Mouse (Mus musculus): ENCODE measurements at regions not wholly inside any gene's neighbourhood (a gene's known extent, or its start where the extent isn't known, plus 50 kb on each side); places are given as distances from the start of the nearest gene placed in this dataset.

DNA sequence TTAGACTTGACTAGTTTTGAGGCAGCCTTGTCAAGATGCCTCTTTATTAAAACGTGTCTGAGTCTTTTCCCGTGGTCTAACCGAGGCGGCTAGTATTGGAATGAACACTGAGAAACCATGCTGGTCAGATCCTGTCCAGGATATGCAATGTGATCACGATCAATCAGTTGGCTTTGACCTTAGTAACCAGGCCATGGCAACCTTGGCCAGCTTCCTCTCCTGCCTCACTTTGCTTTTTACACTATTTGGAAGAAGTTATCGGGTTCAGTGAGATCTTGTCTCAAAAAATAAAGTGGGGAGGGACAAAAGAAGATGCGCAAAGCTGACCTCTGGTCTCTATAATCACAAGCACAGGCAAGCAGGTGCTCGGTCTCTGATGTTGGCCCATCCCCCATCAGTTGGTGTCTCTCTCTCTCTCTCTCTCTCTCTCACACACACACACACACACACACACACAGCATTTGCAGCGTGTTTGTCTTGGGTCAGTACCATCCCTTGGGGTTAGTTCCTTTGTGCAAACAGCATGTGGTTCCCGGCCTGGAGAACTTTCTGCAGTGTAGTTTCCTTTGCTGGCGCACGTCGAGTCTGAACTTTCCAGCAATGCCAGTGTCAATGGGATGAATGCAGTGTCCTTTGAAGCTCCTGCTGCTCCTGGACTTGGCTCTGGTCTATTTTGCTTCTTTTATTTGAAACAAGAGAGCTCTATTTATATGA lies 117.6 kb upstream of the Spdye4c start:
- H3K4me3 ChIP-seq: no peak overlapping the region
- no peaks in the 10 kb centered on the region for H3K27me3 ChIP-seq (replicated peaks; ENCODE audit: low read depth, poor library complexity, severe bottlenecking)
- no peaks in the 10 kb centered on the region for H3K9me3 ChIP-seq
- no peak overlapping the region for H3K27ac ChIP-seq (replicated peaks)
- 74% methylated on average over 13 of the region's 13 CpGs for WGBS
- H3K4me1 ChIP-seq: peaks cover 19% of the 10 kb centered on the region
- no peak for DNase-seq (ENCODE audit: low spot score)
- H3K36me3 ChIP-seq (replicated peaks): no peaks in the 10 kb centered on the region

DNA sequence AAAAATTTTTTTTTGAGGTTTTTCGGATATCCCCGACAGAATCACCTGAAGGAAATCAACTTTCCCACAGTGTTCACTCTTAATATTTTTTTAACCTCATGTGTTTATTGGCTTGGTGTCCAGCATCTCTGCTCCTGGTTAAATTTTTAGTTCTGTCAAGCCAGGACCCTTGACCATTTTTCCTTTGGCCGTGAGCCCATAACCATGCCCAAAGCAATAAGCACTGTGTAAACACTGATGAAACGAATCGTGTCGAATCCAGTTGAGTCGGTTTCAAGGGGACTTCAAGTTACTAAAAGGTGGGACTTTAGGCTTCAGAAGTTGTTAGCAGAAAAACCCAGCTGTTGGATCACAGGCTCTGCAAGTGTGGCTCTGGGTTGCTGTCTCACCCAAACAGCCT lies 117.0 kb upstream of the Spdye4c start:
- H3K27ac ChIP-seq (replicated peaks): no peak overlapping the region
- WGBS: 84% methylated on average over 7 of the region's 7 CpGs
- no peak for DNase-seq (ENCODE audit: low spot score)
- H3K27me3 ChIP-seq (replicated peaks; ENCODE audit: low read depth, poor library complexity, severe bottlenecking): no peaks in the 10 kb centered on the region
- H3K9me3 ChIP-seq: no peaks in the 10 kb centered on the region
- H3K4me3 ChIP-seq: no peak overlapping the region
- no peaks in the 10 kb centered on the region for H3K36me3 ChIP-seq (replicated peaks)
- peaks cover 14% of the 10 kb centered on the region for H3K4me1 ChIP-seq

DNA sequence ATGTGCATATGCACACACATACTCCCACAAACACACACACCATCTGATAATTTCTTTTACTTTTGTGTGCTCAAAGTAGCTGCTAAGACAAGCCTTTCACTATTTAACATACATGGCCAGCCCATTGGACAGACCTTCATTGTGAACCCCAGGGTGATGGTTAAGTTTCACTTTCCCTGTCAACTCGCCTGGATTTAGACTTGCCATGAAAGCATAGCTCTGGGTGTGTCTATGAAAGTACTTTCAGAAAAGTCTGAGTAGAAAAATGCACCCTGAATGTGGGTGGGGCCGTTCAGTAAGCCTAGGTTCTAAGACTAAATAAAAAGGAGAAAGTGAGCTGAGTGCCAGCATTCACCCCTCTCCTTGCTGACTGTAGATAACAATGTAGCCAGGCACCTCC lies 113.8 kb upstream of the Spdye4c start:
- Histone ChIP-seq H3K9me3 (no peaks in the 10 kb centered on the region), H3K36me3 (replicated peaks) (no peaks in the 10 kb centered on the region), H3K27me3 (replicated peaks; ENCODE audit: low read depth, poor library complexity, severe bottlenecking) (no peaks in the 10 kb centered on the region), H3K4me3 (no peak overlapping the region), H3K27ac (replicated peaks) (no peak overlapping the region), H3K4me1 (peaks cover 9% of the 10 kb centered on the region; the same call in 1 of the 2 replicates)
- DNase-seq (ENCODE audit: low spot score): no peak
- WGBS: 75% methylated on average over 2 of the region's 2 CpGs

DNA sequence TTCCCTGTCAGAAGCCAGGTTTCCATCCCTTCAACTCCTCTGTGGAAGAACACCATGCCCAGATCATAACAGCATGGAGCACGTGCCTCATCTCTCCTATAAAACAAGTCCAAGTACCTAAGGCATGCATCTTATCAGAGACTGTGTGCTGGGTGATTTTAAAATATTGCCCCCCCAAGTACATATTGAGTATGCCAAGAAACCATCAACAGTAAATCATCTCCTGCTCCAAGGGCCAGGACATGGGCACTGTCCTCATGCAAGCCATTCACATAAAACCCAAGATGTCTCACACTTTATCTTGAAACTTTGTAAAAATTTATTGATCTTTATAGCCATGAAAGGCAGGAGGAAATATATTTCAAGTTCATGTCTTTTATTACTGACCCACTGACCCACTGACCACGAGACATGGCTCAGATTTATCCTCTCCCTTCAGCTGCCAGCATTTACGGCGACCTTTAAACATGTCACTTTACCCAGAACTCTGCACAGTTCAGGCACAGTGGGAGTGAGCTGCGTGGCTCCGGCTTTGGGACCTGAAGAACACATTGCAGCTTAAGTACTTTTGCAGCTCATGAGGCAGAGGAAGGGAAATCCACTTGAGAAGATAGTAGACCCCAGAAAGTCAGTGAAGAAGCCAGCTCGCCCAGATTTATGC lies 99.7 kb upstream of the Spdye4c start:
- no peaks in the 10 kb centered on the region for H3K27me3 ChIP-seq (replicated peaks; ENCODE audit: low read depth, poor library complexity, severe bottlenecking)
- WGBS: 87% methylated on average over 7 of the region's 7 CpGs
- no peaks in the 10 kb centered on the region for H3K4me1 ChIP-seq
- DNase-seq (ENCODE audit: low spot score): no peak
- no peak overlapping the region for H3K4me3 ChIP-seq
- no peaks in the 10 kb centered on the region for H3K36me3 ChIP-seq (replicated peaks)
- H3K27ac ChIP-seq (replicated peaks): no peak overlapping the region
- H3K9me3 ChIP-seq: no peaks in the 10 kb centered on the region

DNA sequence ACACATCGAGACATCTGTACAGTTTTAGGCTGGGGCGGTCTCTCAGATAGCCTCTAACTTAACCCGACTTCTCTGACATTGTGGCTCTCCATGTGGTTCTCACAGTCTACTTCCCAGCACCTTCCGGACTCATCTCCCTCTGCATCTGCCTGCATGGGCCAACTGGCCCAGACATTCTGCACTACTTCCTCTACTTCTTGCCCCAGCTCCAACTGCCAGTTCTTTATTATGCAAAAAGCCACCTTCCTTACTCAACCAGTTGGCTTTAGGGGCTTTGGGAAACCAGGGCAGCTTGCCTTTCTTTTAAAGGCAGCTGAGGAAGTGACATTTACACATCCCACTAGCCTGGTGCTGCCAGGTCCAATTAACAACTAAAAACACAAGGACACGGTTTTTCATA lies 97.1 kb upstream of the Spdye4c start:
- DNase-seq (ENCODE audit: low spot score): no peak
- Histone ChIP-seq H3K9me3 (no peaks in the 10 kb centered on the region), H3K4me3 (no peak overlapping the region), H3K27ac (replicated peaks) (no peak overlapping the region), H3K4me1 (no peaks in the 10 kb centered on the region), H3K27me3 (replicated peaks; ENCODE audit: low read depth, poor library complexity, severe bottlenecking) (no peaks in the 10 kb centered on the region), H3K36me3 (replicated peaks) (no peaks in the 10 kb centered on the region)
- 87% methylated on average over 5 of the region's 5 CpGs for WGBS

DNA sequence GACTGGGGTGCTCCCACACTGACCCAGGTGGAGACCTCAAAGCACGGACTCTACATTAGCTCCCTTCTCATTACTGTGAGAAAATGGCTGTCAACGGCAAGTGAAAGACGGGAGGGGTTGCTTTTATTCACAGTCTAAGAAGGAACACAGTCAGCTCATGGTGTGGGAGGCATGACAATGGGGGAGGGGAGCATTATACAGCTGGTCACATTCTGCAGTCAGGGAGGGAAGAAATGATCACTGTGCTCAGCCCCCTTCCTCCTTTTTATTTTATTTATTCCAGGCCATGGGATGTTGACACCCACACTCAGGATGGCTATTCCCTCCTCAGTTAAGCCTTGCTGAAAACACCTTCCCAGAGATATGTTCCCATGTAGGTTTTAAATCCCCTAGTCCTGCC lies 93.1 kb upstream of the Spdye4c start:
- no peak for DNase-seq (ENCODE audit: low spot score)
- H3K27ac ChIP-seq (replicated peaks): no peak overlapping the region
- H3K36me3 ChIP-seq (replicated peaks): no peaks in the 10 kb centered on the region
- 76% methylated on average over 3 of the region's 3 CpGs for WGBS
- no peaks in the 10 kb centered on the region for H3K9me3 ChIP-seq
- H3K4me1 ChIP-seq: no peaks in the 10 kb centered on the region
- H3K4me3 ChIP-seq: no peak overlapping the region
- no peaks in the 10 kb centered on the region for H3K27me3 ChIP-seq (replicated peaks; ENCODE audit: low read depth, poor library complexity, severe bottlenecking)

DNA sequence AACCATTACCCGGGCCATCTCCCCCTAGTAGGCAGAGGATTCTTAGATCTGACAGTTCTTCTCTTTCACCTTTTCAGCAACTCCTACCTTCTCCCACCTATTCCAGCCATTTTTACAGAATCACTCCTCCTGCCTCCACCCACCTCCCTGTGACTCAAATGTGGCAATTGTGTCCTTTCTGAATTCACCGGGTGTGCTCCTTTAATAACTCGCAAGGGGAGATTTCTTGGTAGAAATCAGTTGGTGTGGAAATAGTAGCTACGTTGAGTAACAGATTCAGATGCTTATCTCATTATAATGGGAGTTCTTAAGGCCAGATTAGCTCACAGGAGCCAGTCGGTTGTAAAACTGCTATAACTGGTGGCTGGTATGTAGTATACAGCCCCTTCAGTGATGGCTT lies 92.4 kb upstream of the Spdye4c start:
- DNase-seq (ENCODE audit: low spot score): no peak
- H3K27me3 ChIP-seq (replicated peaks; ENCODE audit: low read depth, poor library complexity, severe bottlenecking): no peaks in the 10 kb centered on the region
- H3K4me3 ChIP-seq: no peak overlapping the region
- 86% methylated on average over 5 of the region's 5 CpGs for WGBS
- H3K9me3 ChIP-seq: no peaks in the 10 kb centered on the region
- no peak overlapping the region for H3K27ac ChIP-seq (replicated peaks)
- no peaks in the 10 kb centered on the region for H3K4me1 ChIP-seq
- no peaks in the 10 kb centered on the region for H3K36me3 ChIP-seq (replicated peaks)

DNA sequence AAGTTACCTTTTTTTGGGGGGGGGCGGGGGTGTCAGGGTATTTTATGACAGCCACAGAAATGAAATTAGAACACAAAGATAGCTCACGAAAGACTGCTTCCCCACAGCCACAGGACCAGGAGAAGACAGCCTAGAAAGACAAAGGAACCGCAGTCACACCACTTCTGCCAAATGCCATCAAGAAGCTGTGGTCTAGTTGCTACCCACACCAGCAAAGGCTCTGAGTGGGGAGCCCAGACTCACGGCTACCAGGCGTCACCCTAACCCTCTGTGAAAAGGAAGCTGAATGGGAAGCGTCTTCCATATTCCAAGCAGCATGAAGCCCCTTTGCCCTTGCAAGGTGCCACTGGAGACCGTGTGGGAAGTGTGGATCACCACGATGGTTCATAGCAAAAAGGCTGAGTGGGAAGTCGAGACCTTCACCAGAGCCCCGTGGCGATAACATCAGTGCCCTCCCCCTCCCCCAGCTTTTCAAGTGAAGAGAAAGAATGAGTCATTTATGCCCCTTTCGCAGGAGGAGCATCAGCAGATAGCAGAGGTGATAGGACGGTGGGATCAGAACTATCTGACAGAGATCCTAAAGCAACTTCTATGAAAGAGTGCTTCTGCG lies 91.3 kb upstream of the Spdye4c start:
- 87% methylated on average over 14 of the region's 14 CpGs for WGBS
- Histone ChIP-seq H3K27me3 (replicated peaks; ENCODE audit: low read depth, poor library complexity, severe bottlenecking) (no peaks in the 10 kb centered on the region), H3K27ac (replicated peaks) (no peak overlapping the region), H3K9me3 (no peaks in the 10 kb centered on the region), H3K4me1 (no peaks in the 10 kb centered on the region), H3K36me3 (replicated peaks) (no peaks in the 10 kb centered on the region), H3K4me3 (no peak overlapping the region)
- DNase-seq (ENCODE audit: low spot score): no peak

DNA sequence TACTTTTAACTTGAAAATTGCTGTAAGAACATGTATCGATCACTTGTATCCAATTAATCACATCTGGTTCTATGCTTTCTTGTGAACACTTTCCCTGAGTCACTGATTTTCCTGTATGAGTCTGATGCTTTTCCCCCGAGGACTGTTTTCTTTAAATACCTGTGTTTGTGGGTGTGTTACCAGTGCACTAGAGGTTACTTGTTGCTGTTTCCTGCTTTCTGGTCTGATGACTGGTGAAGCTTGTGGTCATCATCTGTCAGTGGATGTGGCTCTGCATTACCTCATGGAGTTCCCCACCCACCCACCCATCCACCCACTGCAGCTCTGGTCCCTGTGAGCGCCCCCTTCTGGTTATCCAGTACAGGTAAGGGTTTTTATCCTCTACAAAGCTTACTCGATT lies 88.3 kb upstream of the Spdye4c start:
- Histone ChIP-seq H3K36me3 (replicated peaks) (no peaks in the 10 kb centered on the region), H3K4me3 (no peak overlapping the region), H3K27ac (replicated peaks) (no peak overlapping the region), H3K4me1 (no peaks in the 10 kb centered on the region), H3K27me3 (replicated peaks; ENCODE audit: low read depth, poor library complexity, severe bottlenecking) (no peaks in the 10 kb centered on the region), H3K9me3 (no peaks in the 10 kb centered on the region)
- 75% methylated on average over 4 of the region's 4 CpGs for WGBS
- no peak for DNase-seq (ENCODE audit: low spot score)

DNA sequence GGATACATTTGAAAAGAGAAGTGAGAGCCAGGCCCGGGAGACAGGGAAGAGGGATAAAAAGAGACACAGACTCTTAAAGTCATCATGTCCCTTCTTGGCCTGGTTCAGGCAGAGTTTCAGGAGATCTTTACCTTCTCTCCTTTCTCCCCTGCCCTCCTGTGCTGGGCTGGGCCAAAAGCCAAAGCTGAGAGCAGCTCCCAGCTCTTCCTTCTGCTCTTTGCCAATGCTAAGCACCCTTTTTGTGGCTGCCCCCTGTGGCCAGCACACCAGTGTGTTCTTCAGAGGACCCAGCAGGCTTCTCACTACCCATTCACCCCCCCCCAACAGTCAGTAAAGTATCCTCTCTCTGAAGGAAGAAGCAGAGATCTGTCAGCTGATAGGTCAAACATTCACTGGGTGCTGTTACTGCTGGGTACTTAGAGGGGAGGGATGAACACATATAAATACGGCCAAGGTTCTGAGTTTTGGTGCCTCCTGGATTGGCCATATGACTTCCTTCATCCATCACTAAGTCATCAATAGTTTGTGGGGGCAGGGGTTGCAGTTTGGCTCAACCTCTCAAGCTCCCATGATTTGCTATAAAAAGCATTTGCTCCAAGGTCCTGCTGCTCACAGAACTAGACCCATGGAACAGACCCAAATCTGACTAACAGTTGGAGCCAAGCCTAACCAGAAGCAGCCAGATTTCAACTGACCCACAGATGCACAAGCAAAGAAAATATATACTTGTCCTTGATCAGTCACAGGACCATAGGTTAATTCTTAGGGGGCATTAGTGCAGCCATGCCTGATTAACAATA lies 87.7 kb upstream of the Spdye4c start:
- Histone ChIP-seq H3K27me3 (replicated peaks; ENCODE audit: low read depth, poor library complexity, severe bottlenecking) (no peaks in the 10 kb centered on the region), H3K9me3 (no peaks in the 10 kb centered on the region), H3K4me1 (no peaks in the 10 kb centered on the region), H3K36me3 (replicated peaks) (no peaks in the 10 kb centered on the region), H3K27ac (replicated peaks) (no peak overlapping the region), H3K4me3 (no peak overlapping the region)
- no peak for DNase-seq (ENCODE audit: low spot score)
- WGBS: 89% methylated on average over 2 of the region's 2 CpGs

DNA sequence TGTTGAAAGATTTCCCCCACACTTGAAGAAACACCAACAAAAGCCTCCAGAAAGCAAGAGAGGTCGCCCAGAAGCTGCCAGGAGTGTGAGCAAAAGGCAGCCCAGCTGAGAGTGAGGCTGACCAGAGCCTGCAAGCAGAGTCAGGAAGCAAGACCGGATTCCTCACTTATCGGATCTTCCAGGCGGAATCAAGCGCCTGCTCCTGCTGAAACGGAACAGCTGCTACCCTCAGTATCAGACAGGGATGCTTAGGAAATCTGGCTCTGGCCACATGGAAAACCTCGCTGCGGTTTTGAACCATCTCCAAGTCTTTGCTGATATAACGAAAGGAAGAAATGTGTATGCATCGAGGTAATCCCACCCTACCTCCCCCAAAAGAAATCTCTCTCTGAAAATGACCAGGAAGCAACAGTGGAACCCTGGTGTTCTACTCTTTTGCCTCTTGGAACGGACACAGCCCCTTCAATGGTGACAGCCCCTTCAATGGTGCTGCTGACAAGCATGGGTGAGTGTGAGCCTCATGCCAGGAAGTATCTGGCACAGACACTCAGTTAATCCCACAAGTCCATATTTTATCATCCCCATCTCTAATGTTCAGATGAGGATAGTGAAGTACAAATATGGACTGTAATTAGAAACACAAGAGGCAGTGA lies 83.3 kb upstream of the Spdye4c start:
- no peaks in the 10 kb centered on the region for H3K36me3 ChIP-seq (replicated peaks)
- H3K4me1 ChIP-seq: no peaks in the 10 kb centered on the region
- no peak overlapping the region for H3K4me3 ChIP-seq
- H3K9me3 ChIP-seq: no peaks in the 10 kb centered on the region
- H3K27ac ChIP-seq (replicated peaks): no peak overlapping the region
- WGBS: 55% methylated on average over 11 of the region's 11 CpGs
- no peaks in the 10 kb centered on the region for H3K27me3 ChIP-seq (replicated peaks; ENCODE audit: low read depth, poor library complexity, severe bottlenecking)
- peak; percentile 11 for DNase-seq (ENCODE audit: low spot score)

DNA sequence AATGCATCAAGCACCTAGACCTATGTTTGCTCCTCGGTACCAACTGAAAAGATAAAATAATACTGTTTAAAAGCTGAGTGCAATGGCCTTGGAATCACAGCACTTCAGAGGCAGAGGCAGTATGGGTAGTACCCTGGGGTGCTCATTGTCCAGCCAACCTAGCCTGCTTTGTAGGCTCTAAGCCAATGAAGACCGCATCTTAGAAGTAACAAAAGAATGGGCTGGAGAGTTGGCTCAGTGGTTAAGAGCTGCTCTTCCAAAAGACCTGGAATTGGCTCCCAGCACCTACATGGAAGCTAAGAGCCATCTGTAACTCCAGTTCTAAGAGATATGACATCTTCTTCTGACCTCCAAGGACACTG lies 82.8 kb upstream of the Spdye4c start:
- Histone ChIP-seq H3K27me3 (replicated peaks; ENCODE audit: low read depth, poor library complexity, severe bottlenecking) (no peaks in the 10 kb centered on the region), H3K36me3 (replicated peaks) (no peaks in the 10 kb centered on the region), H3K4me1 (no peaks in the 10 kb centered on the region), H3K4me3 (no peak overlapping the region), H3K9me3 (no peaks in the 10 kb centered on the region), H3K27ac (replicated peaks) (no peak overlapping the region)
- DNase-seq (ENCODE audit: low spot score): no peak
- WGBS: 87% methylated on average over 2 of the region's 2 CpGs
